Mouse (Mus musculus) adrenal gland, postnatal 10 days (tissue): Measurements from ENCODE around the gene Srgap1. TPM values are rescaled to one million over a fixed set of nuclear protein-coding genes. Genes with fewer than 3 reads are reported as not detected.

ENCODE experiments used
- DNase-seq: peaks from one replicate; pipeline ENCODE4 v3.0.0; 2021; ENCODE audit warnings: mixed read lengths
- total RNA-seq, 2 experiments: library from RNA; stranded (reverse); gene quantifications; 2 replicates each; pipeline ENCODE4 v1.2.3; 2021

Gene Srgap1
- total RNA-seq, 2 experiments from 2014 or later = 3.6 to 7.3 TPM

DNA sequence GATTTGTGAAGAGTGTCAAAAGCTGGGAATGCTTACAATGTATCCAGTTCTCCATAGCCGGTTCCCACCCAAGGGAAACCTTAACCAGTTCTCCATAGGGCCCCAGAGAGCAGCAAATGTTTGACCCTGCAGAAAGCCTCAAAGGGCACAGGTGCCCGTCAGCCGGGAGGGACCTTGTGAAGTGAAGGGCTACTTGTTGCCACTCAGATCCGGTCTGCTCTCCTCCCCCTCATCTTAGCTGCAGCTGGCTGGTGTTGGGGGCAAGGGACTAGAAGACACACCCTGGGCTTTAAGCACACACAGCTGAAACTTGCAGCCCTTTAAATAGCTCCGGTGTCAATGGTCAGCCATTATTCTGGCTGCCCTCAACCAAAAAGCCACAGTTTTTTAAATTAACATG is 30.1 kb downstream of the Srgap1 start:
- DNase-seq = no peak

DNA sequence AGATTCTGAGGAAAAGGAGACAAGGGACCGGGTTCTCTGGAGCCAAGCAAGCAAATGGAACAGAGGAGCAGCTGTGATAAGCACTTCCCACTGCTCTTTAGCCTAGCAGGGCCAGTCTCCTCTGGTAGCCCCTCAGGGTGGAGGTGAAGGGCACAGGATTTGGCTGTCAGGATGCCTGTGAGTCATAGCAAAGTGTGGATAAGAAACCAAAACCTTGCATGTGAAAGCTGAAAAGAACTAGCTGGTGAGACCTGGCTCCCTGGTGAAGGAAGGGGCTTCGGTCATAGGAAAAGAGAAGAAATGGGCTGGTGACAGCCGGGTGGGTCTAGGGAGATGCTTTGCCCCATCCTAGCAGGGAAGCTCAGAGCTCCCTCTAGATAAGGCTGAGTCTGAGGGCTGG is 30.5 kb downstream of the Srgap1 start:
- peak; percentile 33 for DNase-seq

DNA sequence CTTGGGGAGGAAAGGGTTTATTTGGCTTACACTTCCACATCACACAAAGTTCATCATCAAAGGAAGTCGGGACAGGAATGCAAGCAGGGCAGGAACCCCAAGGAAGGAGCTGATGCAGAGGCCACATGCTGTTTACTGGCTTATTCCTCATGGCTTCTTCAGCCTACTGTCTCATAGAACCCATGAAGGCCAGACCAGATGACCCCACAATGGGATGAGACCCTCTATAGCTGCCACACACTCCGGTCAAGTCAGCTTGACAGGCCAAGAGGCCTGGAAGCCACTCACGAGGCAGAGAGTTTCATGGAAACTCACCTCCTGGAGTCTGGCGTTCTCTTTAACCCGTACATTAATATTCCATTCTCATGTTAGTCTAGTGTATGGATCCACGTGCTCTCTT is 34.8 kb downstream of the Srgap1 start:
- DNase-seq = no peak

DNA sequence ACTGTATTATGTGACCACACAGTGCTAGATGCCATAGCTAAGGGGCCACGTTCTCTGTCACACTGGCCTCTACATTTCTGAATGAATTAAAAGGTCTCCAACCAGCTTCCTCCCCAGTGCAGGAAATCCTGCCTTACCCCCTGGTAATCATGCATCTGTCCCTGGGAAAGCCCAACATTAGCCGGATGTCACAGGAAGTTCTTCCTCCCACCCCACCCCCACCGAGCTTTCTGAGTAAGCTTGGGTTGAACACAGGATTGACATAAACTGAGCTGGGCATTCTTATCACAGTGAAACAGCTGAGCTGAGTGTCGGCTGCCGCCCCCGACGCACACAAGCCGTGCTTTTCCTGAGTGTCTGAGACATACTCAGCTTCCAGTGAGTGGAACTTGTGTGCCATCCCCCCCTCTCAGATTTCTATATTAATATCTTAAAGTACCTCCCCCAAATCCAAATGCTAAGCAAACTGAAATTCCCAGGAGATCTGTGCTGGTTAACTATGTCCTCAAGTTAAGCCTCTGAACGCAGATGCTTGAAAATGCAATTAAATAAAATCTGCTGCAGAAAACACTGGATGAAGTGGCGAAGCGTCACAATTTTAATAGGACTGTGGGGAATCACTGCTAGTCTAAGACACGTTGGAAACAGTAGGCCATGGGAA is 38.3 kb downstream of the Srgap1 start:
- DNase-seq = peak; percentile 42

DNA sequence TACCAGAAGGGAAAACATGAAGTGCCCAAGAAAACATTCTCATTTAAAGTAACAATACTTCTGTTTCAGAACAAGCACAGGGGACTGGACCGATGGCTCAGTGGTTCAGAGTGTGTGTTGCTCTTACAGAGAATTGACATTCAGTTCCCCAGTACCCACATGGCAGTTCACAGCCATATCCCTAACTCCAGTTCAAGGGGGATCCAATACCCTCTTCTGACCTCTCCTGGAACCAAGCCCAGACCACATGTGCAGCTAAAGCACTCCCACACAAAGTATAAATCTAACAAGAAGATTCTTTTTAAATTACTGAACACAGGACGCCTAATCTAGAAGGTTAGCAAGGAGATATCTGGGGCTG is 38.8 kb downstream of the Srgap1 start:
- no peak for DNase-seq

DNA sequence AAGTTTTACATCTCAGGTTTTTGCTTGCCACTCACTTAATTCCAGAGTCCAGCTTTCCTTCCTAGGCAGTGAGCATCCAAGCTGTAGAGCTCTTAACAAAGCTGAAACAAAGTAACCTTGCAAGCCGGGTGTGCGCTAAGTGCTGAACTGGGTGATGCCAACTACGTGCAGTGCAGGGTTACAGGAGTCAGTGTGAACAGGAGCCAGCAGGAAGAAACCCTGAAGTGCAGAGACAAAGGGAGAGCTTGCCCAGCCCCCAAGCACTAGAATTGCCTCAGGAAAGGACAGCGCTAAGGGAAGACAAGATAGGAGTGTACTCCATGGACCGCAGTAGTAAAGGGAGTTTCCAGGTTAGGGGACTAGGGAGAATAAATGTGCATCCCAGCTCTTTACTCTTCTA is 40.5 kb downstream of the Srgap1 start:
- no peak for DNase-seq

DNA sequence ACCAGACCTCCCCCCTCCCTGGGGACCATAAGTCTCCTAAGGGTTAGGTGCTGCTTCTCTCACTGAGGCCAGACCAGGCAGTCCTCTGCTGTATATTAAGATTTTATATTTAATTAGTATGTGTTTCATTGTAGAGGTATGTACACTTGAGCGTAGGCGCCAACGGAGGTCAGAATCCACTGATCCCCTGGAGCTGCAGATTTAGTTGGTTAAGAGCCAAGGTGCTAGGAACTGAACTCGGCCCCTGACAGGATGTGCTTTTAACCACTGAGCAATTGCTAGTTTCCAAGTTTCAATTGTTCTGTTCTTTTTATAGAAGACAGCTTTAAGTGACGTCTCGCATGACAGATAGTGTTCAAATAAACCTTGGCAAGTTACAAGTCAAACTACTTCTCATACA is 41.0 kb downstream of the Srgap1 start:
- no peak for DNase-seq

DNA sequence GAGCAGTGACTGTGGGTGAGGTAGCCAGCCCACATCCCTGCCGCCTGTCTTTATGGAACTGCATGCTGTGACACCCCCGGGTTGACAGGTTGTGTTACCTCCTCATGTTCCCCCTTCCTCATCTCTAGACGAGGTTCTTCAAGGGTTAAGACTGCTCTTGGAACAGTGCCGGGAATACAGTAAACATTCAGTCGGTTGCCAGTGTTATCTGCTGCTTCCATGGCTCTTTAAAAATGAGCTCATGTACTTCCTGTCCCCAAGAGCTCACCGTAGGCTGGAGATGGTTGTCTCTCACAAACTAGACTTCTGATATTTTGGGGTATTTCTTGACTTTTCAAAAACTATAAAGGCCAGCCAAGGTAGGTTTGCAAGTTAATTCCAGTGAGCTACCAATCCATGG is 41.6 kb downstream of the Srgap1 start:
- DNase-seq = no peak

DNA sequence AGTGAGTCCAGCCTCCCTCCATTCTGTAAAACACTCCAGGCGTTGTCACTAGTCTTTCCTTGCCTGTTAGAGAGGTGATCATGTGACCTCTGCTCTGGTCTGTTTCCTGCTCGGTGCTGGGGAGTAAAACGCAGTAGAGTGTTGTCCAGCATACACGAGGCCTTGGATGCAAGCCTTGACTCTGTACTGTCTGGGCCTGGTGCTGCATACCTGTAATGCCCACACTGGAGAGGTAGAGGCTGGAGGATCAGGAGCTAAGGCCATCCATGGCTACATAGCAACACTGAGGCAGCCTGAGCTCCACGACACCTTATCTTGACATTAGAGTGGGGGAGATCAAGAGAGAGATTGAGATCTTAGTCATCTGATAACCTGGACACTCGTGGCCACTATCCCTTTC is 44.2 kb downstream of the Srgap1 start:
- no peak for DNase-seq

DNA sequence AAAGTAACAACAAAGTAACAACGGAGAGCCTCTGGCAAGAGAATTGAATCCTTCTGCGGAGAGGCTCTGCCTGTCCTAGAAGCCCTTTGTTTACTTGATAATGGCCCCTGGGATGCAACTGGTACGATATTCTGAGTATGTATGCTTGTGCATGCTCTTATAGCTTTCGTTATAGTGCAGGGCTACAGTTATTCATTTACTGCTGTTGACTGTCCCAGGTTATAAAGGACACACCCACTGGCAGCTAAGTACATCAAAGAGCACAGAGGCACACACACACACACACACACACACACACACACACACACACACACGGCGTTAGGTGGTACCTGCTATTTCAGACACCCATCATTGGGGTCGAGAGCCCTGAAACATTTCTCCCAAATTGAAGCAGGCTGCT is 48.3 kb downstream of the Srgap1 start:
- no peak for DNase-seq

DNA sequence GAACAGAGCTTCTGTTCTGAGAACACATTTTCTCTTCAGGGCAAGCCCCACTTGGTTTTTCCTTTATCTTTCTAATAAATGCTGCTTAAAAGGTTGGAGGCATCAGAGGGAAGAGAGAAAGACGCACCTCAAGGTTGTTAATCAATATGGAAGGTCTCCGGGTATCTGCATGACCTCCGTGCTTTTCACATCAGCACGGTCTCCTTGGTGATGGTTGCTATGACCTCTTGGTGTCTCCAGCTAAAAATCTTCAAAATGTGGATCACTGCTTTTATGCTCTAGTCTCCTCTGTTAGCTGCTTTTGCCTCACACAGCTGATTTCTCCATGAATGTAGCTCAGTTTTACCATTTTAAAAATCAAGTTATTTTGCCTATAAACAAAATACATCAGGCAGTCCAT is 50.6 kb downstream of the Srgap1 start:
- DNase-seq = no peak

DNA sequence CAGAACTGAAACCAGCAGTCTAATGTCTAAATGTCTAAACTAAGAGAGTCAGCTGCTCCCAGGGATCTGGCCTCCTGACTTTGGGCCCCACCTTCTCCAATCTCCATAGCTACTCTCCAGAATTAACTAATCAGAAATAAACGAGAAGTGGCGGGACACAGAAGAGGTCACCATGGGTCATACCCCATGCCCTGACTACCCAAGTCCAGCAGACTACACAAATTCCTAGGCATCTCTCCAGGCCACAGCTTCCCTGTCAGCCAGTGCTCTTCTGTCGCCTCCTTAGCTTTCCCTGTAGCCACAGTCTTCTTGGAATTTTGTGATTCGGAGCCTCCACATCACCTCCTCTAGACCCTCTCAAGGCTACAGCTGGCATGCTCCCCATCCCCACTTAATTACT is 51.7 kb downstream of the Srgap1 start:
- no peak for DNase-seq

DNA sequence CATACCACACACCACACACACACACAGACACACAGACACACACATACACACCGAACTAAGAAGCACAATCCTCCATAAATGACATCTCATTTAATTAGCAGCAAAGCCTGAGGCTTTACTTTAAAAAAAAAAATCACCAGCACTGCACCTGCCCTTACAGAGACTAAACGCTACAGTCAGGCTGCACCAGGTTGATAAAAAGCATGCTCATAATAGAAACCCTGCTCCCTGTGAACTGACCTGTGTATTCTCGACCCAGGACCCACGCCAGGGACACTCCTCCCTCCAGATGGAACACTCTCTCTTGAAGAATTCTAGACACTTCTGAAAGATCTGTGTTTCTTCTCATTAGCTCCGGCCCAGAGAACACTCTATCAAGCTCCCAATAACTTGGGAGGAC is 52.5 kb downstream of the Srgap1 start:
- no peak for DNase-seq

DNA sequence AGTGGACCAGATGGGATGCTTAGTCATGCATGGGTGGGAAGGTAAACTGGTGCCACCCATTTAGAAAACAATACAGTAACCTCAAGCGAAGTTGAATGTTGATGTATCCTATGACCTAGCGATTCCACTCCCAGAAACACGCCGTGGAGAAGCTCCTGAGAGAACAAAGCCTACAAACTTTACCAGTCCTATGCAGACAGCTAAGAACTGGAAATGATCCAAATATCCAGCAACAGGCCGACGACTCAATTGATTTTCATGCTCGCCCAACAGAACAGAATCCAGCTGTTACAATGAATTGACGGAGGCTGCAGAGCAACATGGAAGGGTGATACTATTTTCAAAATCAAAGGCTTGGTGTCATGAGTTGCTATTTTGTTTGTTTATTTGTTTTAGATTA is 54.5 kb downstream of the Srgap1 start:
- DNase-seq = no peak

DNA sequence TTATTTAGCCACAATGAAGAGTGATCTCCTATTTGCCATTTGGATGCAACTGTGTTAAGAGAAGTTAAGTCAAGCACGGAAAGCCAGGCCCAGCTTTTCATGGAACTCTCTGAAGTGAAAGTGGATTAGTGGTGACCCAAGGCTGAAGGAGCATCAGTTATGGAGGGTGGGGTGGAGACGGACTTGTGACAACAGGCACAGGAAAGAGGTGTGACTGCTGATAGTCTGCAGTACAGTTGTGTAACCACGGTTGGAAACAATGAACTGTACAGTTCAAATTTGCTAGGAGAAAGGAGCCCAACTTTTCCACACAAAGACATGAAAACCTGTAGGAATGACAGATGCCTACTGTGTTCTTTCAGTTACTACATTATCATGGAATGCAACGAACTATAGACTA is 60.1 kb downstream of the Srgap1 start:
- no peak for DNase-seq

DNA sequence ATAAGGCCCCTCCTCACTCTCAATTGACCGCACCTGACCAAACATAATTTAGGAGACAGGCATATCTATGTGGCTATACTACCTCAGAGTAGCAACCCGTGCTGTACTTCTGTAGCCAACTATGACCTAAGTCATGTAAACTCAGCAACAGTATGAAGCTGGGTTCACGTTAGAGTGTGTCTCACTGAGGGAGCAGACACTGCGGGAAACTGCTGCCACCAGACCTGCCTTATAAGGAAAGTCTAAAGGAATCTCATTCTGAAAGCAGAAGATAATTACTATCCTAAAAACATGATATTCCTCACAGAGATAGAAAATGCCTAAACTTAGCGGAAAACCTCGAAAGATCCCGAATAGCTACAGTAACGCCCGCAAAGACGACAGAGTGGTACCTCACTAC is 62.2 kb downstream of the Srgap1 start:
- no peak for DNase-seq

DNA sequence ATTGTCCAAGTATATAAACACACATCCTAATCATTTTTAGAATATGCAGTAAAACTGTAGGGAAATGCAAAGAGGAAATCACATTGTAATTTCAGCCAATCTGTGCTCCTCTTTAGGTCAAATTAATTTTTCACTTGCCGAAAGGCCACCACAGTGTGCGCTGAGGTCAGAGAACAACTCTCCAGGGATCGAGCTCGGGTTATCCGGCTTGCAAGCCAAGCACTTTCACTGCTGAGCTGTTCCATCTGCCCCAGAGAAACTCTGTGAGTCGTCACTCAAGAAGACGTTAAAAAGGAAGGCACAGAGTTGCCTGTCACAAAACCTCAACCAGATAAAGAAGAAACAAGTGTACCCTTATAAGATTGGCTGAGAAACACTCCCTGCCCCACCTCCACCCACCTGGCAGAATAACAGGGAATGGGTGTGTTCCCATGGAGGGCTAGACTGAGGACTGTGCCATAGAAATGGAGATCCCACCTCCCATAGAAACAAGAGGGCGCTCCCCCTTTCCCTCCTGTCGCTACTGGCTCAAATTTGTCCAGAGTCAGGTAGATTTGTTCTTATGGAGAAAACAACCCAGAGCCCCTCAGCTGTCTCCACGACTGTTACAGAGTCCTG is 63.0 kb downstream of the Srgap1 start:
- DNase-seq = peak; percentile 31

DNA sequence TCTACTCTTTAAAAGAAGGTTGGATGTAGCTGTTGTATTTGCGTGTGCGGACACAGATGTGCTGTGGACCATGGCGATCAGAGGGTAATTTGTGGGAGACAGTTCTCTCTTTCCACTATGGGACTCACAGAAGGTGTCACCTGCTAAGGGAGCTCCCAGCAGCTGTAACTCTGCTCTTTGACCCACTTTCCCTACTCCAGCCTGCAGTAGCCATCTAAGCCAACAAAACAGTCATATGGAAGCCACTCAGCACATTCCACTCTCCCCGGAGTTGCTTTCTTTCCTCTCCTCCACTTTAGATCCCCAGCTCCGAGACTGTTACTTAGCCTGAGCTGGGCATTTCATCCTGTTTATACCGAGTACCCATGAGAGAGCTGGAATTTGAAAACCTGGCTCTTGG is 71.8 kb downstream of the Srgap1 start:
- no peak for DNase-seq

DNA sequence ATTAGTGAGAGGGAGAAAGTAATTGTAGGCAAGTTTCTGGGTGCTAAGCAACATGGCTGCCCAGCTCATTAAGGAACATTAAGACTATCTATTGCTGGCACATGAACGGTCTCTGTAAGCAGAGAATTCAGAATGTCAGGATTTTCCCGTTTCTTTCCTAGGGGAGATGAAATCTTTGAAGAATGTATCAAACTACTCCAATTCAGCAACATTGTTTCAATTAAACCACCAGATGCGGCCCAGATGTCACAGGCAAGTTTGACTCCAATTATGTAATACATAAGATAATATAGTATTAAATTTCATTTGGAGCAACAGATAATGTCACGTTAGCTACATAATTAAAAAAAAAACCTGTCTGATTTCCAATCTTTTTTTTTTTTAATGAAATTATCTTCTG is 72.5 kb downstream of the Srgap1 start:
- DNase-seq = no peak

DNA sequence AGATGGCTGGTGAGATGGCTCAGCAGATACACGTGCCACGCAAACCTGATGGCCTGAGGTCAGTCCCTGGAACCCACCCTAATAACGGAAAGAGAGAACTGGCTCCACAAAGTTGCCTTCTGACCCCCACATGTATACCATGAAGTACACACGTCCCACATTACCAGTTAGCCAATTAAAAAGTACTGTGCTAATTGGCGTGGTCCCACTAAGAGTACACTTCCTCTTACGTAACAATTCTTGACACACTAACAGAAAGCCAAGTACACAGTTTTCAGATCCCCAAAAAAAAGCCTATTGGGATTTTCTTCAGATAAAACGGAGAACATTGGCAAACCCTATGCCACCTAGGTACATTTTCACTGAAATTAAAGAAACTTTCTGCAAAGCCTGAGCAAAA is 73.8 kb downstream of the Srgap1 start:
- no peak for DNase-seq

DNA sequence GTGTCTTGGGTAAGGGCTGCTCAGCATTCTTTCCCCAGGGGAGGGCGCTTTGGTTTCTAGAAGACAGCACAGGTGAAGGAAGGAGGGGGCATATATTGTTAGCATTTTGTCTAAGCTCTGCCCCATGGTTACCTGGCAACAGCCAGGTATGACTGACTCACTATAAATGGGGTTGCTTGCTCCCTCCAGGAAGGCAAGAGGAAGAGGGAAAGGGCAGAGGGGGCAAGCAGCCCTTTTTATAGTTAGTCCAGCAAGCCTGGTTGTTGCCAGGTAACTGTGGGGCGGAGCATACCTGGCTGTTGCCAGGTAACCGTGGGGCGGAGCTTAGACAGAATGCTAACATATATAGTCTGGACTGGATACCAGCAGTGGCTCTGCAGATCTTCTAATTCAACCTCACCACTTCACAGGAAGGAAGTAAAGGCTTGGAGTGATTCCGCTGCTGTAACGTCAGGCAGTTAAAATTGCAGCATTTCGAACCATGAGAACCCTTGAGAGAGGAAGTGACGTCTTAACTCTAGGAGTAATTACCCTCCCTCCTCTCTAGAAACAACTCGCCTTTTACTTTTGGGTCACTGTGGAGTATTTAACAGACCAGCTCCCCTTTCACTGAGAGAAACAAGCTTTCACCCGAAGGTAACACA is 74.7 kb downstream of the Srgap1 start:
- DNase-seq = no peak

DNA sequence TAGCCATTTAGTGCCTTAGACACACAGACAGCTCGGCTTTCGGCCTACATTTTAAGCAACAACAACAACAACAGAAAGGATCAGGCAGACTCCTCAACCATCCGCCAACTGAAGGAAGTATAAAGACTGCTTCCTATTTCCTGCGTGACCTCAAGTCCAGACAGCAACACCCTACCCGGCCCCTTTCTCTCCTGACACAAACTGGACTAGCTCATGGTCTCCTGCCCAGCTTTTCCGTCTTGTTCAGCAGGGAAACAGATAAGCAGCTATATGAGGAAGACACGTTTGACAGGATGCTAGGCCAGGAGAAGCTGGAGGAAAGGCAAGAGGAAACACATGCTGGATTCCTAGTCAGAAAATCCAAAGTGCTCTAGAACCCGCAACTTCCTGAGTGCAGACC is 75.5 kb downstream of the Srgap1 start:
- DNase-seq = no peak

DNA sequence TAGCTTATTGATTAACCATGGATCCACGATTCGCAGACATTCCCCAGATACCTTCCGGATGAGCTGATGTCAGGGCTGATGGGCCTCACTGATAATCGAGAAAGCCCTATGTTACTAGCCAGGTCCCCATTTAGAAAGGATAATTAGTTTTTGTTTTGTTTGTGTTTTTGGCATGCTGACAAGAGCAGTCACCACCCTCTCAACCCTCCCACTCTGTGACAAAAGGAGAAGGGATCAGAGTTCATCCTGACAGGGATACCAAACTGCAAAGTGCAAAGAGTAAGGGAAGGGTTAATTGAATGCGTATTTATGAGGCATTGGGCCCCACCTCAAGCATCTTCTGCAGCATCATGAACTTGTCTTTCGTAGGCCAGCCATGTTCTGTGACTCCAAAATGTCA is 76.2 kb downstream of the Srgap1 start:
- DNase-seq = no peak

DNA sequence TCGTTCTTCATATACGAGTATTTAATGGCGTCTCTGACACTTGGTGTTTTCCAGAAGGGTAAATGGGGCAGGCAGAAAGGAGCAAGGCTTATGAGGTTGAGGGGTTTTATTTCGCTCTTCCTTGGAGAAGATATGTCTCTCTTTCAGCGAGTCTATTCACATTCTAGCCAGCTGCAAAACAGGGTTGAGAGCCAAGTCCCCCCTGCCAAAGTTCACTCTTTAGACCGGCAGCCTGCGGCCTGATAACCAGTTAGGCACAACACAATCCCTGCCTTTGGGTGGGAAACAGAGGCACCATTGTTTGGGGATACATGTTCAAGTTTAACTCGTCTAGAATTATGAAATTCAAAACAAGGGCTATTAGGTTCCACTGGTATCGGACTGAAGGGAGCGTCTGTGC is 83.0 kb downstream of the Srgap1 start:
- no peak for DNase-seq
